Mouse (Mus musculus) embryonic facial prominence, embryonic 14.5 days (tissue): ENCODE results near the gene Cxcl9. TPM values are rescaled to one million over a fixed set of nuclear protein-coding genes. Genes with fewer than 3 reads are reported as not detected.

ENCODE experiments used
- ATAC-seq: fragments of 200-750 bp; cut with Nextera tagmentation; 2 replicates; pipeline ENCODE4 v1.8.0; 2017; ENCODE audit warnings: low read depth, moderate number of reproducible peaks, moderate TSS enrichment
- DNase-seq: peaks from one replicate; pipeline ENCODE4 v3.0.0-alpha.2; 2015; ENCODE audit warnings: low spot score
- H3K27ac ChIP-seq: fragments of 300-500 bp; sonication (generic); replicated peaks from 2 replicates; pipeline ENCODE4 v1.5.1; 2014; ENCODE audit warnings: low read depth, mild to moderate bottlenecking, low read length, moderate library complexity
- H3K27me3 ChIP-seq: fragments of 300-500 bp; sonication (generic); replicated peaks from 2 replicates; pipeline ENCODE4 v1.6.1; 2014; ENCODE audit warnings: low read length; ENCODE audit not compliant: control insufficient read depth, insufficient read depth
- H3K36me3 ChIP-seq: fragments of 300-500 bp; sonication (generic); 2 replicates; pipeline ENCODE4 v1.6.1; 2014; ENCODE audit warnings: low read length, mixed read lengths; ENCODE audit not compliant: control insufficient read depth, insufficient read depth
- H3K4me1 ChIP-seq: fragments of 300-500 bp; sonication (generic); 2 replicates; pipeline ENCODE4 v1.6.1; 2014; ENCODE audit warnings: antibody characterized with exemption, low read length; ENCODE audit not compliant: control insufficient read depth, insufficient read depth
- H3K4me2 ChIP-seq: fragments of 300-500 bp; sonication (generic); 2 replicates; pipeline ENCODE4 v1.6.1; 2014; ENCODE audit warnings: low read depth, mild to moderate bottlenecking, low read length, moderate library complexity, mixed read lengths
- H3K4me3 ChIP-seq: fragments of 300-500 bp; sonication (generic); 2 replicates; pipeline ENCODE4 v1.5.1; 2014; ENCODE audit warnings: low read depth, mild to moderate bottlenecking, low read length
- H3K9ac ChIP-seq: fragments of 300-500 bp; sonication (generic); 2 replicates; pipeline ENCODE4 v1.6.1; 2014; ENCODE audit warnings: low read depth, mild to moderate bottlenecking, low read length, moderate library complexity, mixed read lengths
- H3K9me3 ChIP-seq: fragments of 300-500 bp; sonication (generic); 2 replicates; pipeline ENCODE4 v1.6.1; 2016; ENCODE audit warnings: low read length; ENCODE audit not compliant: control insufficient read depth
- WGBS: fragments of 180-500 bp; shearing (Covaris S2); extraction: QIAGEN DNeasy Blood & Tissue Kit; methylation state at CpG from one replicate; pipeline ENCODE4 v1.1.7; 2014; 5-methylcytosine and 5-hydroxymethylcytosine counted together
- polyA plus RNA-seq: library from polyadenylated mRNA; unstranded; fragments of >200 nt; fragmentation: Nextera tagmentation; extraction: Ambion mirVana; gene quantifications from 2 replicates; pipeline ENCODE4 v1.2.1, GENCODE M21; 2014

Cxcl9 gene
- polyA plus RNA-seq, 1 experiment from 2014 or later, result 0.21 TPM

DNA sequence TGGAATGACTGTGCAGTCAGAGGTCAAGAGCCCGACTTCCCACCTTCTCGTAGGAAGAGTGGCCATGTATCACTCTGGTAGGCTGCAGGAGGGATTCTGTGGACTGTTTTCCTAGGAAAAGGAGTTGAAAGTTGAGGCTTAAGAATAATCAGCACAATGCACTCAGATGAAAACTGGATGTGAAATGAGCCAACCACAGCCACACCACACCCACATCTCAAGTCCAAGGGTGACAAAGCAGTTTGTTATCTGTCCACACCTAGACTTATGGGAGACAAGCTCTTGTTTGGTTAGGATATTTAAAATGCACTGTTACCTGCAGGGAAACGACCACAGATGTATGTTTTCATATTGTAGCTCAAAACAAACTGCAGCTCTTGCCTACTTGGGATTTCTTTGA lies 44.8 kb downstream of the Cxcl9 start:
- Histone ChIP-seq H3K4me2 (no peak overlapping the region), H3K4me3 (no peak overlapping the region), H3K4me1 (peaks cover 7% of the 10 kb centered on the region; the same call in 1 of the 2 replicates), H3K9me3 (no peaks in the 10 kb centered on the region), H3K27me3 (0 out of 2 replicates have a peak, but pooled peaks cover 3% of the 10 kb centered on the region), H3K9ac (no peak overlapping the region), H3K27ac (no peak overlapping the region), H3K36me3 (peaks cover 38% of the 10 kb centered on the region)
- 69% methylated on average over 3 of the region's 3 CpGs for WGBS
- ATAC-seq (no peak), DNase-seq (no peak)

DNA sequence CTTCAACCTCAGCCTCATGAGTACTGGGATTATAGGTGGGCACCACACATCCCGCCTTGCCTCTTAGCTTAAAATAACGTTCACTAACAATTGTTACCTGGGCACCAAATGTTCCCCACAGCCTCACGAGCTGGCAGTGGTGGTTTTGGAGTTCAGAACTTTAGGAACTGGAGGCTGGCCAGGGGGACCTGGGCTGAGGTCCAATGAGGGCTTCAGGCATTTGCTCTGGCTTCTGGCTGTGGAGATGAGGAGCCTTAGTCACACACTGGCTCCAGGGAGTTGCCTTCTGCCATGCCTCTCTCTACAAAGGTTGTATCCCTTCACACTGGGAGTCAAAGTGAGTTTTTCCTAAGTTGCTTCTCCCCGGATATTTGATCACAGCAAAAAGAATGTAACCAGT lies 45.3 kb downstream of the Cxcl9 start:
- H3K9ac ChIP-seq, result no peak overlapping the region
- no peak for ATAC-seq

DNA sequence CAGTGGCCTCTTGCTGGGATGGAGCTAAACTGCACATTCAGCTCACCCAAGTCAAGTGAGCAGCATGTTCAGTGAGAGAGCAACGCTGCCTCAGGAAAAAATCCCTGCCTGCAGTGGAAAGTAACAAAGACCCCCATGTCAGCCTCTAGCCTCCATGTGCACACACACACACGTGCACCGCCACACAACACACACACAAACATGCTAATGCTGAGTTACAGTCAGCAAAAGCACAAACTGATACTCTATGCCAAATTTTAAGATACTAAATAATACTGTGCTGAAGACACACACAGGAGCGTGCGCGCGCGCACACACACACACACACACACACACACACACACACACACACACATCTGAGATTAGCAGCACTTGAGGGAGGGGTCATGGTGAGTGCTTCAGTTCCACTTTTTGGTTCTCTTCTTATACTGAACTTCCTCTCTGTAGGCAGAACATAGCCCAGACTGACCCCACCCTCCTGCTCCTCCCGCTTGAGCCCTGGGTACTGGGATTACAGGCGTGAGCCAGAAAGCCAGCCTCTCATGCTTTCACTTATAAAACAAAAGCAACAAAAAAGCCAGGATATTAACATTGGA lies 48.8 kb downstream of the Cxcl9 start:
- DNase-seq (peak; percentile 12), ATAC-seq (no peak)
- Histone ChIP-seq H3K4me1 (peaks cover 7% of the 10 kb centered on the region; the same call in 1 of the 2 replicates), H3K9me3 (no peaks in the 10 kb centered on the region), H3K9ac (no peak overlapping the region), H3K36me3 (0 out of 2 replicates have a peak, but pooled peaks cover under 1% of the 10 kb centered on the region), H3K4me2 (no peak overlapping the region), H3K4me3 (no peak overlapping the region), H3K27ac (no peak overlapping the region; the same call in 1 of the 2 replicates), H3K27me3 (0 out of 2 replicates have a peak, but pooled peaks cover 3% of the 10 kb centered on the region)
- WGBS, result 84% methylated on average over 10 of the region's 10 CpGs

More for the DNA sequence above, 45.3 kb downstream of the Cxcl9 start:
- Histone ChIP-seq H3K4me3 (no peak overlapping the region), H3K27ac (no peak overlapping the region), H3K27me3 (0 out of 2 replicates have a peak, but pooled peaks cover 3% of the 10 kb centered on the region), H3K4me2 (no peak overlapping the region), H3K9me3 (no peaks in the 10 kb centered on the region), H3K36me3 (peaks cover 33% of the 10 kb centered on the region), H3K4me1 (peaks cover 7% of the 10 kb centered on the region; the same call in 1 of the 2 replicates)
- 67% methylated on average over 4 of the region's 4 CpGs for WGBS
- DNase-seq, result no peak

DNA sequence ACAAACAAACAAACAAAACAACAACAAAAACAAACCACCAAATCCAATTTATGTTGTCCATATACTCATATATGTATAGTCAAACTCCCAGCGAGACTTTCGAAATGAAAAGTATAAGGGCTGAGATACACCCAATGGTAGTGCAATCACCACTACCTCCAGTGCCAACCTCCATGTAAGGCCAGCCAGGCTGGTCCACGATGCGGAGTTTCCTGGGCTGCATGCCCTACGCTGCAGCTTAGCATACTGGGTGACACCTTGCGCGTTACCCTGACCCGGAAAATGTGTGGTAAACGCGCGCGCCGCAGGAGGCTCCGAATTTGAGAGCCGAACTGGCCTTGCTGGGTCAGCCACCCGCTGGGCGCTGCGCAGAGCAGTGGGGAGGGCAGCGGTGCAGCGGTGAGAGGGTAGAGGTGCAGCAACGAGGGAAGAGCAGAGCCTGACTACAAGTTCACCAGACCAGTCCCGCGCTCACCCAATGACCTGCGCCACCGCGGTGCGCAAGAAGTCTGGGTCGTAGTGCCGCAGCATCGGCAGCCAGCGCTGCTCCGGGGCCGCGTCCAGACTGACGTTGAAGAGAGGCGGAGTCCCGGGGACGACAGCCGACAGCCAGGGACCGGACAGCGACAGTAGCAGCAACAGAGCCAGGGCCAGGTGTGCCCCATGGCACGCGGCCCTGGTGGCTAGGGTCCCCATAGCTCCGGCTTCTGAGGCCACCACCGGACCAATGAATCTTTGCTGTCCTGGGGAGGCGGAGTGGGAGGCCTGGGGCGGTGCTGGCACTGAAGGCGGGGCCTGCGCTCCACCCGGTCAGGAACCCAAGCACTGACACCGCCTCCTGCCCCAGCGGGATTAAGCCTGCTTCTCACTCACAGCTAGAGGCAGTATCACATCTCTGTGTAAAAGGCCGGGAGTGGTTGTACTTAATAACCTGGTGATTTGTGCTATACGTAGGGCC lies 50.2 kb downstream of the Cxcl9 start, which contains the start of gene Naaa:
Gene Naaa (minus strand): TSS at position 734 of the 958 bp plus-strand sequence.
- H3K4me1 ChIP-seq, result peaks cover 7% of the 10 kb centered on the region; the same call in 1 of the 2 replicates
- peak within 1 kb of the TSS; percentile 35; the same call in 1 of the 2 replicates for H3K27ac ChIP-seq
- DNase-seq (peak; percentile 92), ATAC-seq (peak; percentile 94)
- no peaks in the 10 kb centered on the region for H3K9me3 ChIP-seq
- H3K27me3 ChIP-seq, result 0 out of 2 replicates have a peak, but pooled peaks cover 3% of the 10 kb centered on the region
- peak within 1 kb of the TSS; percentile 68 for H3K9ac ChIP-seq
- H3K36me3 ChIP-seq, result no peaks in the 10 kb centered on the region
- H3K4me2 ChIP-seq, result peak within 1 kb of the TSS; percentile 88
- peak within 1 kb of the TSS; percentile 67 for H3K4me3 ChIP-seq
- 4% methylated on average over 44 of the region's 54 CpGs for WGBS

Other genes starting within 250 kb of the Cxcl9 start
- 153 and 175 TPM in 2 replicates for gene G3bp2, start 244.4 kb downstream of the Cxcl9 start, polyA plus RNA-seq
- gene Uso1, start 190.1 kb downstream of the Cxcl9 start, polyA plus RNA-seq, result 41.8 and 49.3 TPM in 2 replicates
- gene U90926, start 112.7 kb downstream of the Cxcl9 start, polyA plus RNA-seq, result not detected in 2 replicates
- 0.25 and 0.36 TPM in 2 replicates for gene Ppef2, start 71.8 kb downstream of the Cxcl9 start, polyA plus RNA-seq
- 15.1 and 17.4 TPM in 2 replicates for gene Naaa, start 49.9 kb downstream of the Cxcl9 start, polyA plus RNA-seq
- 37.4 and 38.8 TPM in 2 replicates for gene Sdad1, start 17.6 kb downstream of the Cxcl9 start, polyA plus RNA-seq
- 6.6 and 10.3 TPM in 2 replicates for gene Art3, start 3.7 kb upstream of the Cxcl9 start, polyA plus RNA-seq
- gene Cxcl10, start 20.8 kb upstream of the Cxcl9 start, polyA plus RNA-seq, result 0.89 and 1.9 TPM in 2 replicates
- gene Nup54, start 107.1 kb upstream of the Cxcl9 start, polyA plus RNA-seq, result 39.8 and 43.9 TPM in 2 replicates
- gene Scarb2, start 178.8 kb upstream of the Cxcl9 start, polyA plus RNA-seq, result 11.4 and 11.5 TPM in 2 replicates
- 0.71 and 2.3 TPM in 2 replicates for gene Fam47e, start 227.0 kb upstream of the Cxcl9 start, polyA plus RNA-seq